Mouse (Mus musculus): ENCODE results near the gene Olfr698. TPM values are rescaled to one million over a fixed set of nuclear protein-coding genes. Genes with fewer than 3 reads are reported as not detected.
"Not testable (repeated sequence)": the region's sequence is repeated elsewhere in the genome, so short reads cannot be mapped to it uniquely, and the experiment has no call there.

Olfr698 gene
- total RNA-seq (2021) = not detected
- long read RNA-seq, experiment 1 = 0 reads
- long read RNA-seq, experiment 2 = 0 reads

- intact Hi-C loops (cut with DNase I) = no loop called here
- DNase-seq = no peak
These were observed at the start of gene Olfr698 for GRCm38 (mm10) chr7:106755297-106755696. Gene Olfr698, minus strand, starts transcription at chr7:106755397.

DNA sequence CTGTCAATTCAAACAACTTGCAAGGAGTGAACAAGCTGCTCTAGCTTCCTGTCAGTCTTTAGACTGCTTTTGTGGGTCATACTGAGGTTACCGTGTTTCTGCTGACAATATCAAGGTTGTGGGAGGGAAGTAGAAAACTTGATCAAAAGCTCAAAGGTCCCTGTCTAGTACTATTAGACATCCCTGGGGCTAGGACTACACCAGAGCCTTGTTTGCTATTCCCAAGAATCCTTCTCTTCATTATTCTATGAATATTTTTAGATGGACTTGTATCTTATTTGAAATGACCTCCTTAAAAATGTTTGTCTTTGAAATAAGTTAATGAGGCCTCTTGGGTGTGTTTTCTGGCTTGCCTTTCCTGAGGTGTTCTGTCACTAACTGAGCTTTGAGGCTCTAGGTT is 37.9 kb upstream of the Olfr698 start, which contains the start of gene Olfr699:
Olfr699 (minus strand) TSS at position 101 of the 400 bp plus-strand sequence.
- DNase-seq = no peak
- intact Hi-C loops (cut with DNase I) = no loop called here

- intact Hi-C loops (cut with DNase I) = no loop called here
- no peak for DNase-seq
These were observed 33.1 kb upstream of the Olfr698 start for GRCm38 (mm10) chr7:106788330-106788729.

- intact Hi-C loops (cut with DNase I) = not testable (repeated sequence)
These were observed 5.8 kb upstream of the Olfr698 start for GRCm38 (mm10) chr7:106761008-106761407.

DNA sequence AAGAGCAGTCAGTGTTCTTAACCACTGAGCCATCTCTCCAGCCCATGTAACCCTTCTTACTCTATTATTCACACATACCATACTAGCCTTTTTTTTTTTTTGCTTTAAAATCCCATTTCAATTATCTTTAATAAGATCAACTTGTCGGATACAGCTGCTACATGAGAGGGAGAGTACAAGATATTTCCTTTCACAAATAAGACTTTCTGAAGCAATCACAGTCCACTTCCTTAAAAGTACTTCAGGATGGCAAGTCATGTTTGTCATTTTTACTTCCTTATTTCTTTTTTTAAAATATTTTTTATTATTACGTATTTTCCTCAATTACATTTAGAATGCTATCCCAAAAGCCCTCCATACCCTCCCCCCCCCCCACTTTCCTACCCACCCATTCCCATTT is 3.6 kb upstream of the Olfr698 start:
- no peak for DNase-seq
- intact Hi-C loops (cut with DNase I) = no loop called here

More at GRCm38 (mm10) chr7:106761008-106761407, 5.8 kb upstream of the Olfr698 start:
- not testable (repeated sequence) for DNase-seq

- intact Hi-C loops (cut with DNase I) = no loop called here
- DNase-seq = no peak
These were observed 9.4 kb downstream of the Olfr698 start for GRCm38 (mm10) chr7:106745811-106746210.

DNA sequence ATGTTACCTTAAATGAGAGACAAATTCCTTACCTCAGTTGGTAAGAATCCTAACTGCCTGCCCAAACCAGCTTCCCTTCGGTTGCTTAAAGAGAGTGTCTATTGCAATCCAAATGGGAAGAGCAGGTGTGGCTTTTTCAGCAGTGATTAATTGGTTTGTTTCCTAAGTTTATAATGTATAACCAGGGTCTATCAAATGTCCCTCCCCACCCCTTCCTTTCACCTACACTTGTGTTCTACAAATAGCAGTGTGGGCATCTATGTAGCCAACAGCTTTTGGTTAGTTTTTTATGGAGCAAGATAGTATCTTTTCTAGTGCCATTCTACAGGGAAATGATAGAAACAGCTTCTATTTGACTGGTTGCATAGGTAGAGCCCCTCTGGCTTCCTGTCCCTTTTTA is 12.9 kb downstream of the Olfr698 start, which contains the start of gene Olfr697:
Olfr697 (minus strand) TSS at position 101 of the 400 bp plus-strand sequence.
- no peak for DNase-seq

GRCm38 (mm10) chr7:106737028-106737427 is 18.2 kb downstream of the Olfr698 start:
- intact Hi-C loops (cut with DNase I) = no loop called here

More for the DNA sequence above, 12.9 kb downstream of the Olfr698 start, which contains the start of gene Olfr697:
- intact Hi-C loops (cut with DNase I) = no loop called here

GRCm38 (mm10) chr7:106733717-106734116 is 21.5 kb downstream of the Olfr698 start:
- intact Hi-C loops (cut with DNase I) = no loop called here
- DNase-seq = no peak

More at GRCm38 (mm10) chr7:106737028-106737427, 18.2 kb downstream of the Olfr698 start:
- no peak for DNase-seq

GRCm38 (mm10) chr7:106725654-106726053 is 29.5 kb downstream of the Olfr698 start:
- DNase-seq; intact Hi-C loops (cut with DNase I): not testable (repeated sequence)

- intact Hi-C loops (cut with DNase I) = no loop called here
- DNase-seq = no peak
These were observed 38.9 kb downstream of the Olfr698 start, which contains the start of gene Olfr695 for GRCm38 (mm10) chr7:106716296-106716695. Gene Olfr695, minus strand, starts transcription at chr7:106716396.

DNA sequence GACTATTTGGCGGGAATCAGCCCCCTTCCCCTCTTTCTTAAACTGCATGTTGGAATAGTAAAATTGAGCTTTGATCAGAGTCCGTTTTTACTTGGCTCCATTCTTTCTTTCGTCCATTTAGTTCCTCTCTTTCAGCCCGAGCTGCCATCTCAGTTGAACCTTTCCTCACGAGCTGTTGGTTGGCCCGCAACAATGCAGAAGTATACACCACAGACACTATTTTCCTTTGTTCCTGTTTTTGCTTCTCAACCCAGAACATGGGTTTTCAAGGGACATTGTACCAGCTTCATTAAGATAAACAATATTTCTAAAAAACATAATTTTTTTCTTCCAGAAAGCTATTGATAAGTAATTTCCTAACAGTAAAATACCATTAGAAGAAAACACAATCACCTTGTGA is 43.7 kb downstream of the Olfr698 start:
- intact Hi-C loops (cut with DNase I) = no loop called here
- DNase-seq = no peak

DNA sequence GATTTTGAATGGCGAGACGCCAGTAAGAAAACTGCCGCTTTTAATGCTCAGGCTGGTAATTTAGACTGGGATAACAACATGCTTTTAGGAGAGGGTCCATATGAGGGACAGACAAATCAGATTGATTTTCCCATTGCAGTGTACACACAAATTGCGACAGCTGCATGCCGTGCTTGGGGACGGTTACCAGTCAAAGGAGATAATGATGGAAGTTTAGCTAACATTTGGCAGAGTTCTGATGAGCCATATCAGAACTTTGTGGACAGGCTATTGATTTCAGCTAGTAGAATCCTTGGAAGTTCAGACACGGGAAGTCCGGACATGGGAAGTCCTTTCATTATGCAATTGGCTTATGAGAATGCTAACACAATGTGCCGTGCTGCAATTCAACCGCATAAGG is 47.5 kb downstream of the Olfr698 start:
- intact Hi-C loops (cut with DNase I); DNase-seq: not testable (repeated sequence)

Other genes starting within 250 kb of the Olfr698 start
- gene Olfr693, start 74.8 kb downstream of the Olfr698 start, total RNA-seq (2021) = not detected
- gene Olfr694, start 63.6 kb downstream of the Olfr698 start, total RNA-seq (2021) = not detected
- not detected for gene Olfr695, start 39.0 kb downstream of the Olfr698 start, total RNA-seq (2021)
- not detected for gene Olfr697, start 13.0 kb downstream of the Olfr698 start, total RNA-seq (2021)
- not detected for gene Olfr699, start 37.8 kb upstream of the Olfr698 start, total RNA-seq (2021)
- not detected for gene Olfr700, start 53.4 kb upstream of the Olfr698 start, total RNA-seq (2021)
- not detected for gene Olfr701, start 58.7 kb upstream of the Olfr698 start, total RNA-seq (2021)
- not detected for gene Olfr702, start 78.5 kb upstream of the Olfr698 start, total RNA-seq (2021)
- not detected for gene Olfr703, start 88.0 kb upstream of the Olfr698 start, total RNA-seq (2021)
- not detected for gene Olfr704, start 107.8 kb upstream of the Olfr698 start, total RNA-seq (2021)
- gene Olfr705, start 121.5 kb upstream of the Olfr698 start, total RNA-seq (2021) = not detected
- gene Olfr706, start 132.8 kb upstream of the Olfr698 start, total RNA-seq (2021) = not detected
- not detected for gene Olfr707, start 145.8 kb upstream of the Olfr698 start, total RNA-seq (2021)
- not detected for gene Olfr1532-ps1, start 152.6 kb upstream of the Olfr698 start, total RNA-seq (2021)
- not detected for gene Olfr709-ps1, start 176.8 kb upstream of the Olfr698 start, total RNA-seq (2021)
- not detected for gene Olfr710, start 192.9 kb upstream of the Olfr698 start, total RNA-seq (2021)
- gene Olfr6, start 208.5 kb upstream of the Olfr698 start, total RNA-seq (2021) = not detected
- gene Olfr711, start 220.1 kb upstream of the Olfr698 start, total RNA-seq (2021) = not detected